Mouse (Mus musculus) stomach, embryonic 16.5 days (tissue): Measurements from ENCODE around the gene Nubpl. TPM values are rescaled to one million over a fixed set of nuclear protein-coding genes. Genes with fewer than 3 reads are reported as not detected.
"Not testable (repeated sequence)": the region's sequence is repeated elsewhere in the genome, so short reads cannot be mapped to it uniquely, and the experiment has no call there.

Experiments used
- ATAC-seq: fragments of 200-750 bp; cut with Nextera tagmentation; 2 replicates; pipeline ENCODE4 v1.8.0; 2017; ENCODE audit warnings: moderate number of reproducible peaks, moderate TSS enrichment; ENCODE audit not compliant: insufficient read depth, low FRiP score
- H3K27ac ChIP-seq: fragments of 300-500 bp; sonication (generic); 2 replicates; pipeline ENCODE4 v1.5.1; 2014; ENCODE audit warnings: low read length
- H3K27me3 ChIP-seq: fragments of 300-500 bp; sonication (generic); 2 replicates; pipeline ENCODE4 v1.6.1; 2014; ENCODE audit warnings: low read length, control low read depth, mixed read lengths; ENCODE audit not compliant: control insufficient read depth, insufficient read depth
- H3K36me3 ChIP-seq: fragments of 300-500 bp; sonication (generic); 2 replicates; pipeline ENCODE4 v1.6.1; 2014; ENCODE audit warnings: low read length; ENCODE audit not compliant: control insufficient read depth, insufficient read depth
- H3K4me1 ChIP-seq: fragments of 300-500 bp; sonication (generic); 2 replicates; pipeline ENCODE4 v1.6.1; 2014; ENCODE audit warnings: low read length, control low read depth, mixed read lengths; ENCODE audit not compliant: control insufficient read depth, insufficient read depth
- H3K4me2 ChIP-seq: fragments of 300-500 bp; sonication (generic); 2 replicates; pipeline ENCODE4 v1.6.1; 2014; ENCODE audit warnings: low read depth, low read length, mixed read lengths
- H3K4me3 ChIP-seq: fragments of 300-500 bp; sonication (generic); replicated peaks from 2 replicates; pipeline ENCODE4 v1.5.1; 2014; ENCODE audit warnings: mild to moderate bottlenecking, low read length
- H3K9ac ChIP-seq: fragments of 300-500 bp; sonication (generic); 2 replicates; pipeline ENCODE4 v1.6.1; 2014; ENCODE audit warnings: low read length
- H3K9me3 ChIP-seq: fragments of 300-500 bp; sonication (generic); replicated peaks from 2 replicates; pipeline ENCODE4 v1.6.1; 2016; ENCODE audit warnings: low read length, control low read depth; ENCODE audit not compliant: control insufficient read depth
- WGBS: fragments of 180-500 bp; shearing (Covaris S2); extraction: QIAGEN DNeasy Blood & Tissue Kit; methylation state at CpG from one replicate; pipeline ENCODE4 v1.1.7; 2014; 5-methylcytosine and 5-hydroxymethylcytosine counted together
- polyA plus RNA-seq: library from polyadenylated mRNA; unstranded; fragments of >200 nt; fragmentation: Nextera tagmentation; extraction: Ambion mirVana; gene quantifications from 2 replicates; pipeline ENCODE4 v1.2.1, GENCODE M21; 2015

Gene Nubpl
- polyA plus RNA-seq, 1 experiment from 2014 or later: 9.6 TPM

GRCm38 (mm10) chr12:52211144-52211543 lies 113.6 kb downstream of the Nubpl start:
- Histone ChIP-seq H3K4me3 (no peak overlapping the region), H3K9me3 (no peaks in the 10 kb centered on the region), H3K4me2 (no peak overlapping the region), H3K9ac (no peak overlapping the region), H3K4me1 (no peaks in the 10 kb centered on the region), H3K36me3 (no peaks in the 10 kb centered on the region), H3K27me3 (no peaks in the 10 kb centered on the region), H3K27ac (no peak overlapping the region)
- ATAC-seq: no peak

- WGBS: 57% methylated on average over 2 of the region's 2 CpGs
- H3K9ac ChIP-seq: no peak overlapping the region
- H3K36me3 ChIP-seq: no peaks in the 10 kb centered on the region
- H3K4me1 ChIP-seq: no peaks in the 10 kb centered on the region
- ATAC-seq: no peak
- no peaks in the 10 kb centered on the region for H3K9me3 ChIP-seq
- no peaks in the 10 kb centered on the region for H3K27me3 ChIP-seq
- H3K4me3 ChIP-seq: no peak overlapping the region
- H3K4me2 ChIP-seq: no peak overlapping the region
- H3K27ac ChIP-seq: no peak overlapping the region
These were observed 117.3 kb downstream of the Nubpl start for GRCm38 (mm10) chr12:52214837-52215236.

- Histone ChIP-seq H3K9ac (no peak overlapping the region), H3K4me1 (no peaks in the 10 kb centered on the region), H3K4me3 (no peak overlapping the region), H3K27ac (no peak overlapping the region), H3K9me3 (no peaks in the 10 kb centered on the region), H3K4me2 (no peak overlapping the region), H3K27me3 (no peaks in the 10 kb centered on the region), H3K36me3 (no peaks in the 10 kb centered on the region)
- no peak for ATAC-seq
- 86% methylated on average over 4 of the region's 4 CpGs for WGBS
These were observed 127.4 kb downstream of the Nubpl start for GRCm38 (mm10) chr12:52224954-52225353.

GRCm38 (mm10) chr12:52228746-52229145 lies 131.2 kb downstream of the Nubpl start:
- no peak for ATAC-seq
- no peaks in the 10 kb centered on the region for H3K4me1 ChIP-seq
- no peak overlapping the region for H3K27ac ChIP-seq
- no peaks in the 10 kb centered on the region for H3K9me3 ChIP-seq
- no peak overlapping the region for H3K4me2 ChIP-seq
- no peak overlapping the region for H3K4me3 ChIP-seq
- 82% methylated on average over 3 of the region's 3 CpGs for WGBS
- H3K27me3 ChIP-seq: no peaks in the 10 kb centered on the region
- no peaks in the 10 kb centered on the region for H3K36me3 ChIP-seq
- no peak overlapping the region for H3K9ac ChIP-seq

GRCm38 (mm10) chr12:52231929-52232328 lies 134.4 kb downstream of the Nubpl start:
- not testable (repeated sequence) for H3K4me1 ChIP-seq, H3K9me3 ChIP-seq, ATAC-seq, H3K9ac ChIP-seq, H3K4me3 ChIP-seq, H3K27me3 ChIP-seq, H3K4me2 ChIP-seq, H3K36me3 ChIP-seq, H3K27ac ChIP-seq
- WGBS: 84% methylated on average over 1 of the region's 3 CpGs

GRCm38 (mm10) chr12:52242712-52243111 lies 145.2 kb downstream of the Nubpl start:
- Histone ChIP-seq H3K36me3 (no peaks in the 10 kb centered on the region), H3K4me1 (no peaks in the 10 kb centered on the region), H3K9ac (no peak overlapping the region), H3K27me3 (no peaks in the 10 kb centered on the region), H3K27ac (no peak overlapping the region), H3K9me3 (no peaks in the 10 kb centered on the region), H3K4me2 (no peak overlapping the region), H3K4me3 (no peak overlapping the region)
- 71% methylated on average over 2 of the region's 2 CpGs for WGBS
- ATAC-seq: no peak

GRCm38 (mm10) chr12:52247438-52247837 lies 149.9 kb downstream of the Nubpl start:
- H3K4me3 ChIP-seq: no peak overlapping the region
- no peaks in the 10 kb centered on the region for H3K4me1 ChIP-seq
- no peaks in the 10 kb centered on the region for H3K27me3 ChIP-seq
- ATAC-seq: no peak
- H3K9ac ChIP-seq: no peak overlapping the region
- 70% methylated on average over 9 of the region's 9 CpGs for WGBS
- no peaks in the 10 kb centered on the region for H3K9me3 ChIP-seq
- H3K4me2 ChIP-seq: no peak overlapping the region
- no peak overlapping the region for H3K27ac ChIP-seq
- no peaks in the 10 kb centered on the region for H3K36me3 ChIP-seq

- no peaks in the 10 kb centered on the region for H3K36me3 ChIP-seq
- ATAC-seq: no peak
- no peak overlapping the region for H3K27ac ChIP-seq
- 86% methylated on average over 2 of the region's 2 CpGs for WGBS
- no peak overlapping the region for H3K4me3 ChIP-seq
- H3K27me3 ChIP-seq: no peaks in the 10 kb centered on the region
- no peak overlapping the region for H3K4me2 ChIP-seq
- no peak overlapping the region for H3K9ac ChIP-seq
- no peaks in the 10 kb centered on the region for H3K9me3 ChIP-seq
- H3K4me1 ChIP-seq: no peaks in the 10 kb centered on the region
These were observed 151.0 kb downstream of the Nubpl start for GRCm38 (mm10) chr12:52248531-52248930.

- Histone ChIP-seq H3K4me3 (no peak overlapping the region), H3K36me3 (no peaks in the 10 kb centered on the region), H3K27me3 (no peaks in the 10 kb centered on the region), H3K4me2 (no peak overlapping the region), H3K9ac (no peak overlapping the region), H3K27ac (no peak overlapping the region), H3K4me1 (no peaks in the 10 kb centered on the region), H3K9me3 (no peaks in the 10 kb centered on the region)
- no peak for ATAC-seq
- 83% methylated on average over 5 of the region's 5 CpGs for WGBS
These were observed 156.6 kb downstream of the Nubpl start for GRCm38 (mm10) chr12:52254089-52254488.

- H3K4me2 ChIP-seq: no peak overlapping the region
- H3K27me3 ChIP-seq: no peaks in the 10 kb centered on the region
- no peak overlapping the region for H3K4me3 ChIP-seq
- no peak for ATAC-seq
- H3K27ac ChIP-seq: no peak overlapping the region
- H3K36me3 ChIP-seq: no peaks in the 10 kb centered on the region
- no peaks in the 10 kb centered on the region for H3K4me1 ChIP-seq
- H3K9me3 ChIP-seq: no peaks in the 10 kb centered on the region
- WGBS: 82% methylated on average over 2 of the region's 2 CpGs
- no peak overlapping the region for H3K9ac ChIP-seq
These were observed 170.6 kb downstream of the Nubpl start for GRCm38 (mm10) chr12:52268131-52268530.
